Mouse (Mus musculus): ENCODE measurements around the gene Pgls. TPM values are rescaled to one million over a fixed set of nuclear protein-coding genes. Genes with fewer than 3 reads are reported as not detected.
A peak's percentile ranks its signal among the peaks of the same experiment; 100 is the strongest.

Pgls gene
- total and polyA plus RNA-seq, 2 experiments from 2014 or later: 293 to 399 TPM

GRCm38 (mm10) chr8:71629096-71629697 is 37.2 kb downstream of the Pgls start:
- ATAC-seq (ENCODE audit: low FRiP score): peak; percentile 87
- Histone ChIP-seq H3K9me3 (ENCODE audit: low read length) (no peaks in the 10 kb centered on the region), H3K4me2 (ENCODE audit: low read depth, low read length, poor library complexity, severe bottlenecking) (peak overlapping the region; percentile 84), H3K9ac (replicated peaks; ENCODE audit: low read length, poor library complexity, severe bottlenecking) (peak overlapping the region; percentile 20), H3K27ac (ENCODE audit: low read depth, low read length) (peak overlapping the region; percentile 72), H3K36me3 (ENCODE audit: insufficient read depth, low read length) (peaks cover 9% of the 10 kb centered on the region; the same call in 1 of the 2 replicates), H3K27me3 (ENCODE audit: insufficient read depth, low read length) (no peaks in the 10 kb centered on the region), H3K4me3 (ENCODE audit: low read depth, low read length) (peak overlapping the region; percentile 39), H3K4me1 (ENCODE audit: insufficient read depth, low read length) (0 out of 2 replicates have a peak, but pooled peaks cover 9% of the 10 kb centered on the region)
- peak; percentile 93 for DNase-seq (ENCODE audit: low spot score)
- WGBS: 0% methylated on average over 46 of the region's 55 CpGs
- TF ChIP-seq CTCF (IDR thresholded peaks at IDR 0.05): peak; percentile 73

- H3K4me3 ChIP-seq (ENCODE audit: low read depth, low read length): peak overlapping the region; percentile 39
- no peak for TF ChIP-seq CTCF (IDR thresholded peaks at IDR 0.05)
- no peaks in the 10 kb centered on the region for H3K9me3 ChIP-seq (ENCODE audit: low read length)
- peaks cover 9% of the 10 kb centered on the region; the same call in 1 of the 2 replicates for H3K36me3 ChIP-seq (ENCODE audit: insufficient read depth, low read length)
- H3K4me2 ChIP-seq (ENCODE audit: low read depth, low read length, poor library complexity, severe bottlenecking): peak overlapping the region; percentile 84
- peak; percentile 15; the same call in 1 of the 2 replicates for ATAC-seq (ENCODE audit: low FRiP score)
- peak overlapping the region; percentile 20; the same call in 1 of the 2 replicates for H3K9ac ChIP-seq (replicated peaks; ENCODE audit: low read length, poor library complexity, severe bottlenecking)
- peak overlapping the region; percentile 72; the same call in 1 of the 2 replicates for H3K27ac ChIP-seq (ENCODE audit: low read depth, low read length)
- H3K4me1 ChIP-seq (ENCODE audit: insufficient read depth, low read length): 0 out of 2 replicates have a peak, but pooled peaks cover 9% of the 10 kb centered on the region
- DNase-seq (ENCODE audit: low spot score): no peak
- WGBS: 5% methylated on average over 25 of the region's 25 CpGs
- no peaks in the 10 kb centered on the region for H3K27me3 ChIP-seq (ENCODE audit: insufficient read depth, low read length)
These were observed 37.8 kb downstream of the Pgls start for GRCm38 (mm10) chr8:71629781-71630212.

GRCm38 (mm10) chr8:71630761-71631160 is 38.8 kb downstream of the Pgls start:
- H3K36me3 ChIP-seq (ENCODE audit: insufficient read depth, low read length): peaks cover 13% of the 10 kb centered on the region
- DNase-seq (ENCODE audit: low spot score) (no peak), ATAC-seq (ENCODE audit: low FRiP score) (no peak)
- 0 out of 2 replicates have a peak, but pooled peaks cover 9% of the 10 kb centered on the region for H3K4me1 ChIP-seq (ENCODE audit: insufficient read depth, low read length)
- H3K9ac ChIP-seq (replicated peaks; ENCODE audit: low read length, poor library complexity, severe bottlenecking): no peak overlapping the region
- H3K4me3 ChIP-seq (ENCODE audit: low read depth, low read length): no peak overlapping the region
- no peaks in the 10 kb centered on the region for H3K9me3 ChIP-seq (ENCODE audit: low read length)
- H3K4me2 ChIP-seq (ENCODE audit: low read depth, low read length, poor library complexity, severe bottlenecking): no peak overlapping the region
- no peak overlapping the region for H3K27ac ChIP-seq (ENCODE audit: low read depth, low read length)
- no peaks in the 10 kb centered on the region for H3K27me3 ChIP-seq (ENCODE audit: insufficient read depth, low read length)
- WGBS: 91% methylated on average over 6 of the region's 6 CpGs
- no peak for TF ChIP-seq CTCF (IDR thresholded peaks at IDR 0.05)

- H3K4me3 ChIP-seq (ENCODE audit: low read depth, low read length): no peak overlapping the region
- DNase-seq (ENCODE audit: low spot score): no peak
- no peak for TF ChIP-seq CTCF (IDR thresholded peaks at IDR 0.05)
- H3K9ac ChIP-seq (replicated peaks; ENCODE audit: low read length, poor library complexity, severe bottlenecking): no peak overlapping the region
- WGBS: 45% methylated on average over 2 of the region's 2 CpGs
- H3K36me3 ChIP-seq (ENCODE audit: insufficient read depth, low read length): peaks cover 20% of the 10 kb centered on the region
- H3K27me3 ChIP-seq (ENCODE audit: insufficient read depth, low read length): no peaks in the 10 kb centered on the region
- H3K4me2 ChIP-seq (ENCODE audit: low read depth, low read length, poor library complexity, severe bottlenecking): no peak overlapping the region
- no peak for ATAC-seq (ENCODE audit: low FRiP score)
- H3K9me3 ChIP-seq (ENCODE audit: low read length): no peaks in the 10 kb centered on the region
- 0 out of 2 replicates have a peak, but pooled peaks cover 9% of the 10 kb centered on the region for H3K4me1 ChIP-seq (ENCODE audit: insufficient read depth, low read length)
- H3K27ac ChIP-seq (ENCODE audit: low read depth, low read length): no peak overlapping the region
These were observed 39.9 kb downstream of the Pgls start for GRCm38 (mm10) chr8:71631897-71632296.

- Histone ChIP-seq H3K9me3 (ENCODE audit: low read length) (no peaks in the 10 kb centered on the region), H3K27ac (ENCODE audit: low read depth, low read length) (no peak overlapping the region), H3K36me3 (ENCODE audit: insufficient read depth, low read length) (peaks cover 23% of the 10 kb centered on the region), H3K4me1 (ENCODE audit: insufficient read depth, low read length) (0 out of 2 replicates have a peak, but pooled peaks cover 9% of the 10 kb centered on the region), H3K4me2 (ENCODE audit: low read depth, low read length, poor library complexity, severe bottlenecking) (no peak overlapping the region), H3K9ac (replicated peaks; ENCODE audit: low read length, poor library complexity, severe bottlenecking) (no peak overlapping the region), H3K27me3 (ENCODE audit: insufficient read depth, low read length) (no peaks in the 10 kb centered on the region), H3K4me3 (ENCODE audit: low read depth, low read length) (no peak overlapping the region)
- no peak for DNase-seq (ENCODE audit: low spot score)
- WGBS: 17% methylated on average over 17 of the region's 22 CpGs
- ATAC-seq (ENCODE audit: low FRiP score): no peak
- peak; percentile 51; the same call in 1 of the 2 replicates for TF ChIP-seq CTCF (IDR thresholded peaks at IDR 0.05)
These were observed 41.2 kb downstream of the Pgls start for GRCm38 (mm10) chr8:71633164-71633563.
